Mouse (Mus musculus) erythroblast, embryonic 14.5 days (primary cell): ENCODE results near the gene Dnase1l1.

Source experiments
- GATA1 ChIP-seq: IDR thresholded peaks from 2 replicates; pipeline ENCODE4 v1.6.1; 2012; ENCODE audit warnings: low read length, inconsistent platforms, mixed read lengths
- TAL1 ChIP-seq: IDR thresholded peaks from 3 replicates; pipeline ENCODE4 v1.6.1; 2012; ENCODE audit warnings: low read length, inconsistent platforms, mixed read lengths

DNA sequence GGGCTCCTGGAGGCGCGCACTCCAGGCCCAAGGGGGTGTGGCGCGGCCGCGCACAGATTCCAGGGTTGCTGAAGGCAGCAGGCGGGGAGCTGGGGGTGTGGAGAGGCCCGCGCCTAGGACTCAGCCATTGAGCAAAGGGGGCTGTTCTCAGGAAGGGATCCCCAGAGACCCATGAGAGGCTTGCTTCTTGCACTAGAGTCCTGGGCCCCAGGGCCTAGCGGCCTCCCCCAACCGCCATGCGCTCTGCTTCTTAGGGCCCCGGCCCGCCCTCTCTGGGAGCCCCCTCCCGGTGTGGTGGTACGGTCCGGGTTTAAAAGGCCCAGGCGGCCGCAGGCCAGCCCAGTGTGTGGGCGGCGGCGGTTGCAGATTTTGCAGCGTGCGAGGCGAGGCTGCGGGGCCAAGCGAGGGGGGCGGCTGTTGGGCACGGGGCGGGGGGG, 46.6 kb upstream of the Dnase1l1 start, which contains the start of gene Plxna3:
- TF ChIP-seq GATA1 (no peak), TAL1 (no peak)
